Mouse (Mus musculus) lung, embryonic 16.5 days (tissue): Measurements from ENCODE around the gene 1110059E24Rik. TPM values are rescaled to one million over a fixed set of nuclear protein-coding genes. Genes with fewer than 3 reads are reported as not detected.
"Not testable (repeated sequence)": the region's sequence is repeated elsewhere in the genome, so short reads cannot be mapped to it uniquely, and the experiment has no call there.

Experiments used
- ATAC-seq: fragments of 200-750 bp; cut with Nextera tagmentation; 2 replicates; pipeline ENCODE4 v1.8.0; 2017; ENCODE audit warnings: low read depth, mild to moderate bottlenecking, moderate library complexity
- H3K27ac ChIP-seq: fragments of 300-500 bp; sonication (generic); 2 replicates; pipeline ENCODE4 v1.5.1; 2014; ENCODE audit warnings: mild to moderate bottlenecking, control low read depth, low read length
- H3K27me3 ChIP-seq: fragments of 300-500 bp; sonication (generic); 2 replicates; pipeline ENCODE4 v1.6.1; 2014; ENCODE audit warnings: low read depth, low read length, mixed read lengths; ENCODE audit not compliant: control insufficient read depth, insufficient read depth
- H3K36me3 ChIP-seq: fragments of 300-500 bp; sonication (generic); 2 replicates; pipeline ENCODE4 v1.6.1; 2014; ENCODE audit warnings: low read length; ENCODE audit not compliant: control insufficient read depth, insufficient read depth
- H3K4me1 ChIP-seq: fragments of 300-500 bp; sonication (generic); replicated peaks from 2 replicates; pipeline ENCODE4 v1.6.1; 2014; ENCODE audit warnings: low read length, mixed read lengths; ENCODE audit not compliant: control insufficient read depth, insufficient read depth
- H3K4me2 ChIP-seq: fragments of 300-500 bp; sonication (generic); 2 replicates; pipeline ENCODE4 v1.6.1; 2014; ENCODE audit warnings: low read depth, low read length, control low read depth
- H3K4me3 ChIP-seq: fragments of 300-500 bp; sonication (generic); 2 replicates; pipeline ENCODE4 v1.5.1; 2014; ENCODE audit warnings: mild to moderate bottlenecking, low read length, control low read depth
- H3K9ac ChIP-seq: fragments of 300-500 bp; sonication (generic); 2 replicates; pipeline ENCODE4 v1.6.1; 2014; ENCODE audit warnings: low read length, control low read depth
- H3K9me3 ChIP-seq: fragments of 300-500 bp; sonication (generic); 2 replicates; pipeline ENCODE4 v1.6.1; 2016; ENCODE audit warnings: low read length; ENCODE audit not compliant: control insufficient read depth
- WGBS: fragments of 180-500 bp; shearing (Covaris S2); extraction: QIAGEN DNeasy Blood & Tissue Kit; methylation state at CpG from one replicate; pipeline ENCODE4 v1.1.7; 2014; 5-methylcytosine and 5-hydroxymethylcytosine counted together
- polyA plus RNA-seq: library from polyadenylated mRNA; unstranded; fragments of >200 nt; fragmentation: Nextera tagmentation; extraction: Ambion mirVana; gene quantifications from 2 replicates; pipeline ENCODE4 v1.2.1, GENCODE M21; 2015

1110059E24Rik gene
- polyA plus RNA-seq, 1 experiment from 2014 or later: 74.4 TPM

- WGBS: 80% methylated on average over 6 of the region's 6 CpGs
- Histone ChIP-seq H3K36me3 (no peaks in the 10 kb centered on the region), H3K9ac (no peak overlapping the region), H3K4me2 (no peak overlapping the region), H3K27me3 (no peaks in the 10 kb centered on the region), H3K27ac (no peak overlapping the region), H3K4me1 (no peaks in the 10 kb centered on the region), H3K4me3 (no peak overlapping the region), H3K9me3 (no peaks in the 10 kb centered on the region)
- no peak for ATAC-seq
Observed at GRCm38 (mm10) chr19:21610240-21610639, 42.5 kb downstream of the 1110059E24Rik start.

GRCm38 (mm10) chr19:21605294-21605693 is 47.5 kb downstream of the 1110059E24Rik start:
- Histone ChIP-seq H3K27me3 (no peaks in the 10 kb centered on the region), H3K9me3 (no peaks in the 10 kb centered on the region), H3K4me2 (no peak overlapping the region), H3K4me3 (no peak overlapping the region), H3K36me3 (no peaks in the 10 kb centered on the region), H3K4me1 (peaks cover 14% of the 10 kb centered on the region), H3K27ac (no peak overlapping the region), H3K9ac (no peak overlapping the region)
- 85% methylated on average over 3 of the region's 3 CpGs for WGBS
- ATAC-seq: no peak

- no peak overlapping the region for H3K9ac ChIP-seq
- H3K4me3 ChIP-seq: no peak overlapping the region
- H3K9me3 ChIP-seq: no peaks in the 10 kb centered on the region
- H3K36me3 ChIP-seq: no peaks in the 10 kb centered on the region
- no peaks in the 10 kb centered on the region for H3K27me3 ChIP-seq
- ATAC-seq: 0 out of 2 replicates have a peak, but pooled peaks have one; percentile 23
- no peak overlapping the region for H3K4me2 ChIP-seq
- peak overlapping the region; percentile 6 for H3K27ac ChIP-seq
- WGBS: 32% methylated on average over 3 of the region's 3 CpGs
- peaks cover 25% of the 10 kb centered on the region for H3K4me1 ChIP-seq
Observed at GRCm38 (mm10) chr19:21603836-21604235, 48.9 kb downstream of the 1110059E24Rik start.

- no peak overlapping the region for H3K9ac ChIP-seq
- WGBS: 25% methylated on average over 3 of the region's 3 CpGs
- H3K36me3 ChIP-seq: no peaks in the 10 kb centered on the region; the same call in 1 of the 2 replicates
- H3K9me3 ChIP-seq: no peaks in the 10 kb centered on the region
- peaks cover 25% of the 10 kb centered on the region for H3K4me1 ChIP-seq
- no peaks in the 10 kb centered on the region for H3K27me3 ChIP-seq
- H3K27ac ChIP-seq: peak overlapping the region; percentile 2; the same call in 1 of the 2 replicates
- ATAC-seq: no peak; the same call in 1 of the 2 replicates
- no peak overlapping the region for H3K4me3 ChIP-seq
- H3K4me2 ChIP-seq: no peak overlapping the region
Observed at GRCm38 (mm10) chr19:21601541-21602101, 51.2 kb downstream of the 1110059E24Rik start.

GRCm38 (mm10) chr19:21598659-21599352 is 54.0 kb downstream of the 1110059E24Rik start:
- H3K9ac ChIP-seq: peak overlapping the region; percentile 53
- H3K36me3 ChIP-seq: peaks cover 4% of the 10 kb centered on the region
- peaks cover 25% of the 10 kb centered on the region for H3K4me1 ChIP-seq
- H3K4me2 ChIP-seq: peak overlapping the region; percentile 10; the same call in 1 of the 2 replicates
- peak overlapping the region; percentile 98 for H3K27ac ChIP-seq
- no peak overlapping the region for H3K4me3 ChIP-seq
- H3K27me3 ChIP-seq: no peaks in the 10 kb centered on the region
- WGBS: 39% methylated on average over 8 of the region's 8 CpGs
- peak; percentile 92 for ATAC-seq
- no peaks in the 10 kb centered on the region for H3K9me3 ChIP-seq

- Histone ChIP-seq H3K36me3 (peaks cover 4% of the 10 kb centered on the region), H3K9me3 (no peaks in the 10 kb centered on the region), H3K27ac (no peak overlapping the region), H3K27me3 (no peaks in the 10 kb centered on the region), H3K4me1 (peaks cover 6% of the 10 kb centered on the region), H3K4me3 (no peak overlapping the region), H3K4me2 (no peak overlapping the region), H3K9ac (no peak overlapping the region)
- no peak for ATAC-seq
- 96% methylated on average over 1 of the region's 1 CpGs for WGBS
Observed at GRCm38 (mm10) chr19:21594676-21595075, 58.1 kb downstream of the 1110059E24Rik start.

- not testable (repeated sequence) for H3K9ac ChIP-seq, H3K4me1 ChIP-seq, H3K27me3 ChIP-seq, H3K4me3 ChIP-seq, H3K36me3 ChIP-seq, H3K9me3 ChIP-seq, H3K4me2 ChIP-seq, H3K27ac ChIP-seq, ATAC-seq
- WGBS: 92% methylated on average over 5 of the region's 5 CpGs
Observed at GRCm38 (mm10) chr19:21592216-21592615, 60.6 kb downstream of the 1110059E24Rik start.

GRCm38 (mm10) chr19:21589888-21590287 is 62.9 kb downstream of the 1110059E24Rik start:
- Histone ChIP-seq H3K27ac (no peak overlapping the region), H3K9ac (no peak overlapping the region), H3K27me3 (no peaks in the 10 kb centered on the region), H3K9me3 (no peaks in the 10 kb centered on the region), H3K4me2 (no peak overlapping the region), H3K4me3 (no peak overlapping the region), H3K36me3 (no peaks in the 10 kb centered on the region), H3K4me1 (no peaks in the 10 kb centered on the region)
- ATAC-seq: no peak
- 100% methylated on average over 1 of the region's 1 CpGs for WGBS

GRCm38 (mm10) chr19:21587593-21587992 is 65.2 kb downstream of the 1110059E24Rik start:
- 64% methylated on average over 4 of the region's 4 CpGs for WGBS
- Histone ChIP-seq H3K27me3 (no peaks in the 10 kb centered on the region), H3K9ac (no peak overlapping the region), H3K27ac (0 out of 2 replicates have a peak overlapping the region, but pooled peaks have one; percentile 29), H3K4me1 (no peaks in the 10 kb centered on the region), H3K36me3 (no peaks in the 10 kb centered on the region), H3K4me2 (no peak overlapping the region), H3K9me3 (no peaks in the 10 kb centered on the region), H3K4me3 (no peak overlapping the region)
- no peak for ATAC-seq
